Mouse (Mus musculus) lung, embryonic 16.5 days (tissue): ENCODE results near the gene Cd300e. TPM values are rescaled to one million over a fixed set of nuclear protein-coding genes. Genes with fewer than 3 reads are reported as not detected.

Source experiments
- ATAC-seq: fragments of 200-750 bp; cut with Nextera tagmentation; 2 replicates; pipeline ENCODE4 v1.8.0; 2017; ENCODE audit warnings: low read depth, mild to moderate bottlenecking, moderate library complexity
- H3K27ac ChIP-seq: fragments of 300-500 bp; sonication (generic); 2 replicates; pipeline ENCODE4 v1.5.1; 2014; ENCODE audit warnings: mild to moderate bottlenecking, control low read depth, low read length
- H3K27me3 ChIP-seq: fragments of 300-500 bp; sonication (generic); 2 replicates; pipeline ENCODE4 v1.6.1; 2014; ENCODE audit warnings: low read depth, low read length, mixed read lengths; ENCODE audit not compliant: control insufficient read depth, insufficient read depth
- H3K36me3 ChIP-seq: fragments of 300-500 bp; sonication (generic); 2 replicates; pipeline ENCODE4 v1.6.1; 2014; ENCODE audit warnings: low read length; ENCODE audit not compliant: control insufficient read depth, insufficient read depth
- H3K4me1 ChIP-seq: fragments of 300-500 bp; sonication (generic); replicated peaks from 2 replicates; pipeline ENCODE4 v1.6.1; 2014; ENCODE audit warnings: low read length, mixed read lengths; ENCODE audit not compliant: control insufficient read depth, insufficient read depth
- H3K4me2 ChIP-seq: fragments of 300-500 bp; sonication (generic); 2 replicates; pipeline ENCODE4 v1.6.1; 2014; ENCODE audit warnings: low read depth, low read length, control low read depth
- H3K4me3 ChIP-seq: fragments of 300-500 bp; sonication (generic); 2 replicates; pipeline ENCODE4 v1.5.1; 2014; ENCODE audit warnings: mild to moderate bottlenecking, low read length, control low read depth
- H3K9ac ChIP-seq: fragments of 300-500 bp; sonication (generic); 2 replicates; pipeline ENCODE4 v1.6.1; 2014; ENCODE audit warnings: low read length, control low read depth
- H3K9me3 ChIP-seq: fragments of 300-500 bp; sonication (generic); 2 replicates; pipeline ENCODE4 v1.6.1; 2016; ENCODE audit warnings: low read length; ENCODE audit not compliant: control insufficient read depth
- WGBS: fragments of 180-500 bp; shearing (Covaris S2); extraction: QIAGEN DNeasy Blood & Tissue Kit; methylation state at CpG from one replicate; pipeline ENCODE4 v1.1.7; 2014; 5-methylcytosine and 5-hydroxymethylcytosine counted together
- polyA plus RNA-seq: library from polyadenylated mRNA; unstranded; fragments of >200 nt; fragmentation: Nextera tagmentation; extraction: Ambion mirVana; gene quantifications from 2 replicates; pipeline ENCODE4 v1.2.1, GENCODE M21; 2015

The Cd300e gene
- 0.06 TPM in 1 of 2 replicates, not detected in the other for polyA plus RNA-seq

DNA sequence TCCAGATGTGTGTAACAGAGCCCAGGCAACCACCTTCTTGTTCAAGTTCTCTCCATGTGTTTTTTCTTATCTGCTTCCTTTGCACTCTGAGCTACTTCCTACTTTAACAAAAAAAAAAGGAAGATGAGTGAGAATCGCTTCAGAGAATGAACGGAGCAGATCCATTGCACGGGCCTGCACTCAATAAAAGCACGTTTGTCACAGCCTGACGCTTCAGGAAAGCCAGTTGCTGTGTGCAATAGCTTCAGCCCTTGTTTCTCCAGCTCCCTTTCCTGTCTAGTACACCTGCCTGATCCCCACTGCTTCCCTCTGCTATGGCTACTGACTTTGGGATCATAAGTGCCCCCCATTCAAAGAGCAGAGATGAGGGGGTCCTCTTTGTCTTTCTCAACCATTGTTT is at the start of gene Cd300e:
TSS of gene Cd300e (minus strand) at position 101 of the 400 bp plus-strand sequence.
- Histone ChIP-seq H3K27ac (no peak within 1 kb of the TSS), H3K4me2 (no peak within 1 kb of the TSS), H3K36me3 (no peaks in the 10 kb centered on the region), H3K9ac (no peak within 1 kb of the TSS), H3K4me1 (no peaks in the 10 kb centered on the region), H3K4me3 (no peak within 1 kb of the TSS), H3K27me3 (no peaks in the 10 kb centered on the region), H3K9me3 (no peaks in the 10 kb centered on the region)
- ATAC-seq, result no peak
- 31% methylated on average over 5 of the region's 5 CpGs for WGBS

DNA sequence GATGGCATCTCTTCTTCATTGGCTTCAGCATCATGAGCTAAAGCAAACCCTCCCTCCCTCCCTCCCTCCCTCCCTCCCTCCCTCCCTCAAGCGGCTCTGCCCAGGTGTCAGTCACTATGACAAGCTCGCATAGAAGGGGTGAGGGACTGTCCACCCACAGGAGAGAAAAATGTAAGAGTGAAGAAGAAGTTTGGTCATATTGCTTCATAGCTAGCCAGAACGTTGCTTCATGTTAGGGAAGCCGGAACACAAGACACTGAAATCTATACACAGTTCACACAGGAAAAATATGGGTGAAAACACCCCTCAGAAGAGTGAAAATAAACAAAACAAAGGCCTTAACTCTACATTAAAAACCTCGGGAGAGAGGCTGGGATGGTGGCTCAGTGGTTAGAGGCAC is 48.3 kb upstream of the Cd300e start:
- no peak for ATAC-seq
- H3K36me3 ChIP-seq, result no peaks in the 10 kb centered on the region
- no peaks in the 10 kb centered on the region for H3K27me3 ChIP-seq
- H3K9ac ChIP-seq, result no peak overlapping the region
- H3K4me2 ChIP-seq, result no peak overlapping the region
- H3K4me1 ChIP-seq, result no peaks in the 10 kb centered on the region
- no peak overlapping the region for H3K27ac ChIP-seq
- H3K9me3 ChIP-seq, result no peaks in the 10 kb centered on the region
- H3K4me3 ChIP-seq, result no peak overlapping the region
- WGBS, result 72% methylated on average over 4 of the region's 5 CpGs

DNA sequence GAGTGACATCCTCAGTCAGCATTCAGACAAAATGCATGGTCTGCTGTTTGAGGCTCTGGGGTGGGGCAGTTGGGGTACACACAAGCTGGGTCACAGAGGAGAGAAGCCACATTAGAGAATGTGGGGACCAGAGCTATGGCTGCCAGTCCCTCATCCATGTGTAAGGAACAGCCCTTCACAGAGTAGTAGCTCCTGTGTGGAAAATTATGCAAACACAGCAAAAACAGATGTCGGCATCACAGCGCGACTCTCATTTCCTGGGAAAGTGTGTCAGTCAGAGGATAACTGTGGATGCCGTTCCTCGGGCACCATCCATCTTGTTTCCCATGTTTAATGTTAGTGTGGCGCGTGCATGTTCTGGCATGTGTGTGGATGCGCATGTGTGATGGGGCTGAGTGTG is 46.2 kb upstream of the Cd300e start:
- Histone ChIP-seq H3K9me3 (no peaks in the 10 kb centered on the region), H3K9ac (no peak overlapping the region), H3K4me1 (no peaks in the 10 kb centered on the region), H3K4me2 (no peak overlapping the region), H3K36me3 (no peaks in the 10 kb centered on the region), H3K27me3 (no peaks in the 10 kb centered on the region), H3K4me3 (no peak overlapping the region), H3K27ac (no peak overlapping the region)
- no peak for ATAC-seq
- WGBS, result 74% methylated on average over 8 of the region's 8 CpGs

DNA sequence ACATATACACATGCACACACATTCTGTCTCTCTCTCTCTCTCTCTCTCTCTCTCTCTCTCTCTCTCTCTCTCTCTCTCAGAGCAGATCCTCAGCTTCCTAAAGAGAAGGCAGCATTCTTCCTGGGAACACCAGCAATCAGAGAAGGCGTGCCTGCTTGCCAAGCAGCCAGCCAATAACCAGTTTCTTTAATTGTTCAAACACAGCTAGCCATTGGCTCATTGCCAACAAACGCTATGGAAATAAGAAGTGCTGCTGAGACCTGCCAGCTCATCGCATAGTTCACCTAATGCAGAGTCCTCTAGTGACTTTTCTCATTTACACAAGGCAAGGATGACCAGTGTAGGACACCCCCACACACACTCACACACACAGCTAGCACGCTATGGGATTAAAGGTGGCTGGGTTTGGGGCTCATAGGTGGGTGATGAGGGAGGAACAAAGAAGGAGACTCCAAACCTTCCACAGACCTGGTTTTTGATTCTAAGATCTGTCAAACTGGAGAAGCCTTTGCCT is 45.5 kb upstream of the Cd300e start:
- Histone ChIP-seq H3K4me1 (no peaks in the 10 kb centered on the region), H3K36me3 (no peaks in the 10 kb centered on the region), H3K9me3 (no peaks in the 10 kb centered on the region), H3K27me3 (no peaks in the 10 kb centered on the region), H3K4me3 (no peak overlapping the region), H3K4me2 (no peak overlapping the region), H3K9ac (no peak overlapping the region), H3K27ac (no peak overlapping the region)
- ATAC-seq, result no peak
- WGBS, result 13% methylated on average over 4 of the region's 4 CpGs

DNA sequence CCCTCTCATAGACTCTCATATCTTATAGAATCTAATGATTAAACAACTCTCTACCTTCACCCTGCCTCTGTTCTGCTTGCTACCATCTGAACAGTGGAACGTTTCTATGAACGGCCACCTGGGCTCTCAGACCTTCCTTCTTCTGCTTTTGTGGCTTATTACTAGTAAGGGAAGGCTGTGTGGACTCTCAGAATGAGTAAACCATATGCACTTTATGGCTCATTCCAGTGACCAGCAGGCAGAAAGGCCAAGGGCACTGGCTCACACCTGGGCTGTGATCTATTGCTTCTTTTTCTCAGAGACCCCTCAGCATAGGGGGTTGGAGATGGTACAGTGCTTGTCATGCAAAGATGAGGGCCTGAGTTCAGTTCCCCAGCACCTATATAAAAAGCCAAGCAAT is 44.7 kb upstream of the Cd300e start:
- no peaks in the 10 kb centered on the region for H3K27me3 ChIP-seq
- no peak overlapping the region for H3K9ac ChIP-seq
- WGBS, result 83% methylated on average over 2 of the region's 2 CpGs
- H3K4me1 ChIP-seq, result no peaks in the 10 kb centered on the region
- no peak overlapping the region for H3K4me3 ChIP-seq
- no peak overlapping the region for H3K27ac ChIP-seq
- H3K9me3 ChIP-seq, result no peaks in the 10 kb centered on the region
- no peak for ATAC-seq
- H3K36me3 ChIP-seq, result no peaks in the 10 kb centered on the region
- H3K4me2 ChIP-seq, result no peak overlapping the region

DNA sequence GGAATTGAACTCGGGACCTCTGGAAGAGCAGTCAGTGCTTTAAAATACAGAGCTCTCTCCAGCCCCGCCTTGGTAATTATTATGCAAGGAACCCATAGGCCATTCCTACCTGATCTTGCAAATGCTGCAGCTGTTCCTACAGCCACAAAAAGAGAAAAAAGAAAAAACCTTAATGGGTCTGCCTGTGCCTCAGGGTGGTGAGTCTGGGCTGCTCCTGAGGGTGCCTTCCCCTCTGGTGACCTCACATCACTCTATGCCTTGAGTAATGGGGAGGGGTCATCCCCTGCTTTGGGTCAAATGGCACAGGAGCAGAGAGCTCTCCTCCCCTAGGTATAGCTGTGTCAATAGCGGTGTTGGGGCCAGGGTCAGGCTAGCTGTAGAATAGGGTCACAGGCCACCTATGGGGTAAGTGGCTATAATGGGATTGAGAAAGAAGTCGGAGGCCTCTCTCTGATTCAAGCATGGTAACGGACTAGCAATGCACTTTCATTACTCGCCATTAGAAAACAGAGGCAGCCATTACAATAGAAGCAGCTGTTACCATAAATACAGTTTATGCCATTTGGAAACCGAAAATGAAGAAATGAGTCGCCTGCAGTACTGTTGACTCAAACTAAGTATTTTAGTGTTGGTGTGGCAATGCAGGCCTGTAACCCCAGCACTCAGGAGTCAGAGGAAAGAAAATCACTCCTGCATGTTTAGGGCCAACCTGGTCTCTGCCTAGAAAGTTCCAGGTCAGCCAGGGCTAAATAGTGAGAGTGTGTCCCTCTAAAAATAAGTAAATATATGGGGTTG is 43.0 kb upstream of the Cd300e start:
- Histone ChIP-seq H3K27me3 (no peaks in the 10 kb centered on the region), H3K4me1 (no peaks in the 10 kb centered on the region), H3K4me3 (no peak overlapping the region), H3K9me3 (no peaks in the 10 kb centered on the region), H3K27ac (no peak overlapping the region), H3K9ac (no peak overlapping the region), H3K4me2 (no peak overlapping the region), H3K36me3 (no peaks in the 10 kb centered on the region)
- no peak for ATAC-seq
- WGBS, result 75% methylated on average over 8 of the region's 8 CpGs

DNA sequence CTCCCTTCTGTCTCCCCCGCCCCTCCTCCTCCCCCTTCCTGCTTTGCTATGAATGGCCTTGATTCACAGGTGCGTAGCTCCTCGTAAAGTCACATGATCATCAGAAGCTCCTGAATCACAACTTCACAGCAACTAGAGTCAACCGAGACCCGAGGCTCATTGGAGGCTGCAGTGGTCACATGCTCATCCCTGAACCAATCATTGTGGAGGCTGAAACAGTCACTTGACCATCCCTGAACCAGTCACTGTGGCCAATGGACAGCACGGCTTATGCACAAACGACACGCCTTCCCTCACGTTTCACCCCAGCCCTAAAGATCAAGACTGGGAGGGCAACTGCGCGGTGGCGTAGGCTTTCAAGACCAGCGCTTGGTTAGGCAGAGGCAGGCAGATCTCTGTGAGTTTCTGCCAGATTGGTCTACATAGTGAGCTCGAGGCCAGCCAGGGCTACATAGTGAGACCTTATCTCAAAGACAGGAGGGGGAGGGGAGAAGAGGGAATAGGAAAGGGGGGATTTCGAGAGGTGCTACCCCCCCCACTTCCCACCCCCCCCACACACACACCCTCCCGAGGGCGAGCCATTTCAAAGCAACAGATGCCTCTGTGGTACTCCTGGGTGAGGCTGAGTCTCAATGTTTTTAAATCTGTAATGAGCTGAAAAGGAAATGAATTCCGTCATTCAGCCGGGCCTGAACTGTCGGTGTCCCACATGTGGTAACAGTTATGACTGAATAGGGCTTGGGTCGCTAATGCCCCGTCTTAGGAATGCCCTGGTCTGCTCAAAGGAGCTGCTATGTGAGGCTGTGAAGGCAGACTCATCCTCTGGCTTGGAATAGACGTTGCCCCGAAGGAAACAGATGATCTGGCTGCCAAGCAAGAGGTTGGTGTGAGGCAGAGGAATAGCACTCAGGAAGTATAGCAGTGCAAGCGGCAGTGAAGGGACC is 41.8 kb upstream of the Cd300e start:
- Histone ChIP-seq H3K36me3 (no peaks in the 10 kb centered on the region), H3K27me3 (no peaks in the 10 kb centered on the region), H3K9me3 (no peaks in the 10 kb centered on the region), H3K4me3 (no peak overlapping the region), H3K4me1 (no peaks in the 10 kb centered on the region), H3K4me2 (no peak overlapping the region), H3K27ac (no peak overlapping the region), H3K9ac (no peak overlapping the region)
- WGBS, result 77% methylated on average over 25 of the region's 25 CpGs
- no peak for ATAC-seq

DNA sequence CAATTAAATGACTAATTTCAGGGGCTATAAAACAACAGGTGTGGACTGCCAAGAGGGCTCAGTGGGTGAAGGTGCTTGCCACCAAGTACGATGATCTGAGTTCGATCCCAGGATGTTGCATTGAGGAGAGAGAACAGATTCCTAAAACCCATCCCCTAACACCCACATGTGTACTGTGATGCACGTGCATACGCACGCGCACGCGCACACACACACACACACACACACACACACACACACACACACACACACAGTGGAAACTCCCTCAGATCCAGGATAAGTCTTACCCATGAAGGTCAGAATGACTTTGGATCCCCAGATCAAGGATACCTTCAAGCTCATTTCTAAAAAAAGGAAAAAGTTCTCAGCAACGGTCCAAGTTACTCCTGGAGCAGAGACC is 40.1 kb upstream of the Cd300e start:
- Histone ChIP-seq H3K9ac (no peak overlapping the region), H3K36me3 (no peaks in the 10 kb centered on the region), H3K4me2 (no peak overlapping the region), H3K4me1 (no peaks in the 10 kb centered on the region), H3K27ac (no peak overlapping the region), H3K4me3 (no peak overlapping the region), H3K9me3 (no peaks in the 10 kb centered on the region), H3K27me3 (no peaks in the 10 kb centered on the region)
- no peak for ATAC-seq
- WGBS, result 80% methylated on average over 9 of the region's 9 CpGs

DNA sequence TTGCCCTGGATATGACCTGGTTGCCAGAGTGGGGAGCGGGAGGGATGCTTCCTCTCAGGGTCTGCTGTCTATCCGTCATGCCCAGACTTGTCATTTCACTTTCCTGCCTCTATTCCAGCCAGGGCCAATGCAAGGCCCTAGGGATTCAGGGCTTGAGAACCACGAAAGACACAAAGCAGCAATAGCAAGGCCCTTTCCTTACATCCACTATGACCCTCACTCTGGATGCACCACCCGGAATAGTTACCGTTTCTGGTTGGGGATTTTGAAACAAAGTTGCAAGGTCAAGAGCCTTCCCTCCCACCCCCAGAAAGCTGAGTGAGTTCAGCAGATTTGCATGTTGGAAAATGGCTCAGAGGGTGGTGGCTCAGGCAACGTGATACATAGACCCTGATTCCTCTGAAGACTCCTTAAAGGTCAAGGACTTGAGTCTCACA is 39.7 kb upstream of the Cd300e start:
- H3K4me2 ChIP-seq, result no peak overlapping the region
- H3K9me3 ChIP-seq, result no peaks in the 10 kb centered on the region
- H3K27me3 ChIP-seq, result no peaks in the 10 kb centered on the region
- H3K27ac ChIP-seq, result no peak overlapping the region
- no peak overlapping the region for H3K4me3 ChIP-seq
- H3K36me3 ChIP-seq, result no peaks in the 10 kb centered on the region
- ATAC-seq, result no peak
- H3K9ac ChIP-seq, result no peak overlapping the region
- H3K4me1 ChIP-seq, result no peaks in the 10 kb centered on the region
- 32% methylated on average over 6 of the region's 6 CpGs for WGBS
